Mouse (Mus musculus) kidney, postnatal 25 days (tissue): ENCODE results near the gene Ank3.

Source experiments
- DNase-seq, 2 experiments: peaks; one replicate each; pipeline ENCODE4 v3.0.0; 2021; ENCODE audit warnings: mixed read lengths in 2 of 2

The Ank3 gene

DNA sequence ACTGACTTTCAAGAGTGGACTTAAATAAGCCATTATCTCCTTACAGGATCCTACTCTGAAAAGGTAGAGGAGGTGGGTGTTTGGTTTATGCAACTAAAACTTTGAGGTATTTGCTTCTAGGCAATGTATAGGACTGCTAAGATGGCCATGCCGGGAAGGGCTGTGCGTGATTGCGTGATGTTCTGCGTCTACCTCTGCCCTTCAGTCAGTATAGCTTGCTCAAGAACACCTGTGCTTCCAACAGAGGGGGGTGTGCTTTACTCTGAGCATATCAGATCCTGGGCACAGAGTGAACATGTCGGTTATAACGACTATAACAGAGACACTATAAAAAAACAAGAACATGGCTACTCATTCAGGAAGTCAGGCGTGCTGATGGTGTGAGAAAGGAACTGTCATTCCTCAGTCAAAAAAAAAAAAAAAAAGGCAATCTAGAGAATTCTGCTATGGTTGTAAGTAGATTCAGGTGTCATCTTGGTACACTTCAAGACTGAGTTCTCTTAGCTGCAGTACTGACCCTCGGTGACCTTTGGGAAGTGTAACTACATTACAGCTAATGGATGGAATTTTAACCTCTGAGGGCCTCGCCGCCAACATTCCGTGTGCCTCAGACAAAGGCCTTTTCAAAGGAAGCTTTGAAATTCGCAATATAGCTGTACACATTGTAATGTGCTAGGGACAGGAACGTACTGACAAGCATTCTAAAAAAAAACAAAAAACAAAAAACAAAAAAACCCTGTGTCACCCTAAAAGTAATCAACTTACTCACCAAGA, 387.8 kb downstream of the Ank3 start:
- DNase-seq: no peak

GRCm38 (mm10) chr10:69787379-69787778, 388.8 kb downstream of the Ank3 start:
- no peak for DNase-seq

GRCm38 (mm10) chr10:69790606-69791005, 392.0 kb downstream of the Ank3 start:
- no peak for DNase-seq

DNA sequence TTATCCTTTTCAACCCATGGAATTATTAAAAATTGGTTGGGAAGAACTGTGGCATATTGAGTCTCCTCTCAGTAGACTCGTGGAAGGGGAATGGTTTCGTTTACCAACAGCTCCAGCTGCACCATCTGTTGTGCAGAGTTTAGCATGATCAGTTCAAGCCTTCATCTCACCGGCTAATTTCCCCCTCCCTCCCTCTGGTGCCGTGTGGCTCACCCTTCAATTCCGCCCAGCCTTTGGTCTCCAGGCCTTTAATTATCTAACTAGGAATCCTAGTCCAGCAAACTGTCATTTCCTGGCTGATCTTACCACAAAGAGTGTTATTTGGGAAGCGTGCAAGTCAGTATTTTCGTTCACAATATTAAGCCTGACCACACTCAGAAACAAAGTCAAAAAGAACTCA, 393.4 kb downstream of the Ank3 start:
- DNase-seq: no peak

- no peak for DNase-seq
These were observed 393.8 kb downstream of the Ank3 start for GRCm38 (mm10) chr10:69792400-69792799.

GRCm38 (mm10) chr10:69793079-69793478, 394.5 kb downstream of the Ank3 start:
- DNase-seq: peak; percentile 73 to 74

GRCm38 (mm10) chr10:69795656-69796055, 397.1 kb downstream of the Ank3 start:
- DNase-seq: no peak

DNA sequence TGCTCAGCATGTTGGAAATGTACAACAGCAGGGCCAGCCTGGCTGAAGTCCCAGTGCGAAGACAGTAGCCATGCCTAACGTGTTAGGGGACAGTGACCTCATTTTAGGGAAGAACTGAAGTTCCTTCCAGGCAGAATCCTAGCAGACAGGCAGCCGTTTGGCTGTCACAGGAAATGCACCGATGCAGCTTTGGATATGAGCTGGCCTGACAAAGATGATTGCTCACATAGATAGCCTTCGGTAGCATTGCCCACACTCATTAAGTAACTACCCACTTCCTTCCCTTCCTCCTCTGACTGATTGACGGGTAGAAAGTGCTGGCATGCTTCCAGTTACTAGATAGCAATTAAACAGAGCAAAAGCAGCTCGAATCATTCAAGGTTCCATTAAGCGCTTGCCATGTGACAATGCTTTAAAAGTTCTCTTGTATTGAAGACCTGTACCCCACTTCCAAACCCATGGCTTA, 397.9 kb downstream of the Ank3 start:
- no peak for DNase-seq

DNA sequence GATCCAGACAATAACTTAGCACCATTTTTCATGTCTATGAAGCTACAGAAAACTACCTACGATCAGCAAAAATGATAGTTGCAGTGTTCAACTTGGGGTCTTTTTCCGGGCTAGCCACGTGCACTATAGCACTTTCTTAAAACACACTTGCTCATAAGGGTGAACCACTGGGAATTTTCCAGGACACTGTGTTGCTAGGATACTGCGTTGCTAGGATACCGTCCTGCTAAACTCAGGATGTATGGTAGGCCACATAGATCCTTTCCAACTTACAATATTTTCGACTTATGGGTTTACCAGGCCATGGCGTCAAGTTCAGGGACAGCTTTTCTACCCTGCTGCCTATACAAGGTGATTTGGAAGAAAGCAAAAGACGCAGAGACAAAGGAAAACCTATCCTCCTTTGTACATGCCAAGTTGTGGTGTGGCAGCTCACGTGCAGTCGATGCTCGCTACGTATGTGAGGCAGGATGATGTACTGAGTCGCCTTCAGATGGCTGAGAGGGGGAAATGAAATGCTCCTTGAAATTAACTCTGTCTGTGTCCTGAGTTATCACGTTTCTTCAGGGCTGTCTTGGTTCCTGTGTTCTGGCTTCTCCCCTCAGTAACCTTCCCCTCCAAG, 404.7 kb downstream of the Ank3 start:
- DNase-seq: no peak

DNA sequence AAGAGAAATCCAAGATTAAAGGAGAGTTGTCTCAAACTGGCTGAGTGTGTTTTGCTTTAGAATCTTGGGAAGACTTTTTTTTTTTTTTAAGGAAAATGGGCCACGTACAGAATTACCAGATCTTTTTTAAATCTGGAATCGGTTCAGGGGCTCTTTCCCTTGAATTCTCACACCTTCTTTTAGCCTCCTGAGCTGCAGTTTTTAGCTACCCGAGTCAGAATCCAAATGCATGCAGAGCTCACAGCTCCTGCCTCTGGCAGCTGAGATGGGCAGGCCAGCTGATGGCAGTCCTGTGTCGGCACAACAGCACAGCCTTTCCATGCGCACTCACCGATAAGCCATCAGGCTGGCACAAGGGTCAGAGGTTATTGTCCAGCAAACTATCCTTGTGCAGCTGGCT, 406.0 kb downstream of the Ank3 start:
- no peak for DNase-seq

- no peak for DNase-seq
These were observed 412.2 kb downstream of the Ank3 start for GRCm38 (mm10) chr10:69810785-69811184.

GRCm38 (mm10) chr10:69813823-69814522, 415.4 kb downstream of the Ank3 start:
- DNase-seq: no peak

- DNase-seq: no peak
These were observed 422.7 kb downstream of the Ank3 start for GRCm38 (mm10) chr10:69821245-69821644.

- peak in 1 of 2 experiments; percentile 22 for DNase-seq
These were observed 430.2 kb downstream of the Ank3 start for GRCm38 (mm10) chr10:69828770-69829169.

GRCm38 (mm10) chr10:69829236-69829635, 430.7 kb downstream of the Ank3 start:
- DNase-seq: peak; percentile 13 to 57

GRCm38 (mm10) chr10:69831568-69831967, 433.0 kb downstream of the Ank3 start:
- no peak for DNase-seq

DNA sequence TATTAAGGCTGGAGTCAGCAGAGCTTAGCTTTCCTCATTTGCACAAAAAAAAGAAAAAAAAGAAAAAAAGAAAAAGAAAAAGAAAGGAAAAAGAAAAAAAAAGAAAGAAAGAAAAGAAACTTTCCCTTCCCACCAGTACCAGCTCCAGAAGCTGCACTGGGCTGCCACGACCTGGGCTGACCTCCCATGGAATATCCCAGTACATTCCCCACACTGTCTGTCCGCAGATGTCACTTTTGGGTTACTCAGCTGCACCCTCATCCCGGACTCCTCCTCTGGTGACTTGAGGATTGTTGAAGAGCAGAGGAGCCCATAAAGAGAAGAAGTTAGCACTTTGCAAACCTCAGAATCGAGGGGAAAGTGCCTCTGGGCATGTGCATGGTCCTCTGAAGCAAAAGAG, 433.7 kb downstream of the Ank3 start:
- DNase-seq: no peak

GRCm38 (mm10) chr10:69832822-69833221, 434.2 kb downstream of the Ank3 start:
- no peak for DNase-seq

DNA sequence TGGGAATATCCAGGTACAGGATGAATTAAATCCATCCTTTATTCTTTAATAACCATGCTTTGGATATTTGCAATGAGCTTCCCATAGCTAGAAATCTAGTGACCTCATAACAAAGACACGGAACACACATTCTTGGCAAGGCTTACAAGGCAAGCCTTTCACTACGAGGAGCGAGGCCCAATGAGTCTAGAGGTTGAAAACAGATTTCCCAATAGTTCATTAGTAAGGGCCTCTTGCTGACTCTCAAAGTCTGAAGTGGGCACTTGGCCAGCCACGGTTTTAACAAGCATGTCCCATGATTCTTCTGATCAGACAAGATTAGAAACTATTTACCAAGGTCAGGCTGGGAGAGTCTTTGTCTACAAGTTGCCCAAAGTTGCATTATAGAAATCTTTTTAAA, 436.1 kb downstream of the Ank3 start:
- peak; percentile 60 to 63 for DNase-seq

GRCm38 (mm10) chr10:69845749-69846148, 447.2 kb downstream of the Ank3 start:
- DNase-seq: peak; percentile 41 to 50

DNA sequence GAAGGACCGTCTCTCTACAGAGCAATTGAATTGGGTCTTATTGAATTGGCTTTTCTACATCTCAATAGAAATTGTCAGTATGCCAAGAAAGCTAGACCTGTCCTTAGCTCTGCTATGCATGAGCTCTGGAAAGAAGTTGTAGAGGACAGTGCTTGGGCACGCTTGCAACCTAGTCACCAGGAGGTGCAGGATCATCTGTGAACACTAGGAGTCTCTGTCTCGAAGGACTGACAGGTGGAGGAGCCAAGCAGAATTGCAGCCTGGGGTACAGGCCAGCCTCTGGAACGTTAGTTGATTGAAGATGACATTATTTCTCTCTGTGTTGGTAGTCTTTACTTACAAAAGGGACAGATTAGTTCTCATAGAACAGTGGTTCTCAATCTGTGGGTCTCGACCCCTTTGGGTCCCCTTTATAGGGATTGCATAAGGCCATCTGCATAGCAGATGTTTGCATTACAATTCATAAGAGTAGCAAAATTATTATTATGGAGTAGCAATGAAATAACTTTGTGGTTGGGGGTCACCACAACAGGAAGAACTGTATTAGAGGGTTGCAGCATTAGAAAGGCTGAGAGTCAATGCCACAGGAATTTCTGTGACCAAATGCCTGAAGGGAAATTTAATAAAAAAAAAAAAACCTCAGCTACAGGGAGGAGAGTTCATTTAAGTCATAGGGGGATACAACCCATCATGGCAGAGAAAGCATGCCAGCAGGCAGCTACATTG, 454.0 kb downstream of the Ank3 start:
- no peak for DNase-seq

- DNase-seq: no peak
These were observed 456.1 kb downstream of the Ank3 start for GRCm38 (mm10) chr10:69854587-69855185.

DNA sequence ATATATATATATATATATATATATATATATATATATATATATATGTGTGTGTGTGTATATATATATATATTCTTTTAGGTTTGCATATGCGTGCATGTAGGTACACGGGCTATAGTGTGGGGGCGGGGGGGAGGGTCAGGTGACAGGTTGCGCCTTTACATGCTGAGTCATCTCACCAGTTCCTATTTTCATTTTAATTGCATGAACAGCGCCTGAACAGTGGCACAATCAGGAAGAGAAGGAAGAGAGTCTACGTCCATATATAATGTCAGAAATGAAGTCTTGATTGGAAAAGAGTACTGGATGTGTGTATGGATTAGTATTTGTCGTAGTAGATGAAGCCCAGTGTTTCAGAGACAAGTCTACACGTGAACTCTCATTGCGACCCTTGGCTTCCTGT, 459.4 kb downstream of the Ank3 start:
- no peak for DNase-seq
